Mouse (Mus musculus) heart, postnatal 0 days (tissue): Measurements from ENCODE around the gene Pafah1b1. TPM values are rescaled to one million over a fixed set of nuclear protein-coding genes. Genes with fewer than 3 reads are reported as not detected.

Source experiments
- ATAC-seq: fragments of 200-750 bp; cut with Nextera tagmentation; 2 replicates; pipeline ENCODE4 v1.8.0; 2017; ENCODE audit warnings: low read depth, moderate number of reproducible peaks, moderate library complexity; ENCODE audit not compliant: insufficient read depth
- DNase-seq: peaks from one replicate; pipeline ENCODE4 v3.0.0-alpha.2; 2016; ENCODE audit warnings: low spot score
- H3K27ac ChIP-seq: fragments of 300-500 bp; sonication (generic); 2 replicates; pipeline ENCODE4 v1.5.1; 2014; ENCODE audit warnings: low read depth, mild to moderate bottlenecking
- H3K27me3 ChIP-seq: fragments of 300-500 bp; sonication (generic); 2 replicates; pipeline ENCODE4 v1.6.1; 2014; ENCODE audit warnings: low read length, mixed read lengths; ENCODE audit not compliant: control insufficient read depth, insufficient read depth
- H3K36me3 ChIP-seq: fragments of 300-500 bp; sonication (generic); replicated peaks from 2 replicates; pipeline ENCODE4 v1.6.1; 2014; ENCODE audit warnings: low read length, mixed read lengths; ENCODE audit not compliant: control insufficient read depth, insufficient read depth
- H3K4me1 ChIP-seq: fragments of 300-500 bp; sonication (generic); 2 replicates; pipeline ENCODE4 v1.6.1; 2014; ENCODE audit warnings: antibody characterized with exemption; ENCODE audit not compliant: control insufficient read depth, insufficient read depth
- H3K4me2 ChIP-seq: fragments of 300-500 bp; sonication (generic); 2 replicates; pipeline ENCODE4 v1.6.1; 2014; ENCODE audit warnings: low read depth, mild to moderate bottlenecking, low read length, moderate library complexity
- H3K4me3 ChIP-seq: fragments of 300-500 bp; sonication (generic); 2 replicates; pipeline ENCODE4 v1.5.1; 2014; ENCODE audit warnings: low read depth, low read length
- H3K9ac ChIP-seq: fragments of 300-500 bp; sonication (generic); replicated peaks from 2 replicates; pipeline ENCODE4 v1.6.1; 2014; ENCODE audit warnings: low read depth, low read length, mixed read lengths
- H3K9me3 ChIP-seq: fragments of 300-500 bp; sonication (generic); replicated peaks from 2 replicates; pipeline ENCODE4 v1.6.1; 2016; ENCODE audit warnings: low read length; ENCODE audit not compliant: control insufficient read depth
- CTCF ChIP-seq: IDR thresholded peaks from 2 replicates; pipeline ENCODE4 v1.5.1; 2016; ENCODE audit warnings: antibody characterized with exemption, control low read depth, low read depth
- EP300 ChIP-seq: IDR thresholded peaks from 2 replicates; pipeline ENCODE4 v1.6.1; 2016; ENCODE audit warnings: antibody characterized with exemption, low read depth
- WGBS: fragments of 180-500 bp; shearing (Covaris S2); extraction: QIAGEN DNeasy Blood & Tissue Kit; methylation state at CpG from one replicate; pipeline ENCODE4 v1.1.7; 2014; 5-methylcytosine and 5-hydroxymethylcytosine counted together
- polyA plus RNA-seq: library from polyadenylated mRNA; unstranded; fragments of >200 nt; fragmentation: Nextera tagmentation; extraction: Ambion mirVana; gene quantifications from 2 replicates; pipeline ENCODE4 v1.2.1, GENCODE M21; 2015
- total RNA-seq: library from RNA; depleted of rRNA; stranded (reverse); fragments of >200 nt; gene quantifications from 2 replicates; pipeline ENCODE4 v1.2.3, GENCODE M21; 2014; ENCODE audit warnings: low replicate concordance

Gene Pafah1b1
- total and polyA plus RNA-seq, 2 experiments from 2014 or later, result 62.9 to 78.4 TPM

GRCm38 (mm10) chr11:74737861-74738260 is 13.4 kb upstream of the Pafah1b1 start:
- H3K4me3 ChIP-seq, result no peak overlapping the region
- no peak overlapping the region for H3K9ac ChIP-seq
- no peaks in the 10 kb centered on the region for H3K4me1 ChIP-seq
- DNase-seq (no peak), ATAC-seq (no peak)
- TF ChIP-seq CTCF, result no peak
- TF ChIP-seq EP300, result no peak
- no peak overlapping the region for H3K4me2 ChIP-seq
- H3K36me3 ChIP-seq, result no peaks in the 10 kb centered on the region
- H3K9me3 ChIP-seq, result no peaks in the 10 kb centered on the region
- WGBS, result 47% methylated on average over 3 of the region's 3 CpGs
- no peaks in the 10 kb centered on the region for H3K27me3 ChIP-seq
- no peak overlapping the region for H3K27ac ChIP-seq

GRCm38 (mm10) chr11:74734917-74735316 is 10.4 kb upstream of the Pafah1b1 start:
- no peak overlapping the region for H3K4me3 ChIP-seq
- H3K36me3 ChIP-seq, result no peaks in the 10 kb centered on the region
- no peak for TF ChIP-seq CTCF
- no peak for TF ChIP-seq EP300
- ATAC-seq (no peak), DNase-seq (no peak)
- H3K27me3 ChIP-seq, result no peaks in the 10 kb centered on the region
- no peak overlapping the region for H3K4me2 ChIP-seq
- no peaks in the 10 kb centered on the region for H3K4me1 ChIP-seq
- H3K27ac ChIP-seq, result no peak overlapping the region
- H3K9me3 ChIP-seq, result no peaks in the 10 kb centered on the region
- 27% methylated on average over 7 of the region's 7 CpGs for WGBS
- H3K9ac ChIP-seq, result no peak overlapping the region

DNA sequence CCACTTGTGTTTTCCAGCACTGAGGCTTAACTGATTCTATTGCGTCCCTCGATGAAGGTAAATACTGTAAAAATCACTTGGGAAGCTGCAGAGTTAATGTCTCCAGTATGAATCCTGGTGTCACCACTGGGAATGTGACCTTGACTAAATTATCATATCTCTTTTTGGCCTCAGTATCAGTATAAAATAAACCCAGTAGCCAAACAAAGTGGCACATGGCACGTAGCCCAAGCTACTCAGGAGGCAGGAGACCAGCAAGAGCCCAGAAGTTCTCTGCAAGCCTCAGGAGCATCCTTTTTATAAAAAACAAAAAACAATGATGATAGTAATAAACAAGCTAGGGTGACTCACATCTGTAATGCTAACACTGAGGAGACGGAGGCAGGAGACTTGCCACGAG is 711 bp upstream of the Pafah1b1 start:
- no peaks in the 10 kb centered on the region for H3K27me3 ChIP-seq
- H3K27ac ChIP-seq, result peak overlapping the region; percentile 99
- DNase-seq (peak; percentile 36), ATAC-seq (no peak)
- H3K4me3 ChIP-seq, result peak overlapping the region; percentile 98
- H3K9me3 ChIP-seq, result no peaks in the 10 kb centered on the region
- peaks cover 19% of the 10 kb centered on the region for H3K4me1 ChIP-seq
- peak overlapping the region; percentile 80 for H3K4me2 ChIP-seq
- H3K9ac ChIP-seq, result peak overlapping the region; percentile 96; the same call in 1 of the 2 replicates
- TF ChIP-seq CTCF, result no peak
- no peak for TF ChIP-seq EP300
- 33% methylated on average over 5 of the region's 5 CpGs for whole genome bisulfite sequencing
- H3K36me3 ChIP-seq, result no peaks in the 10 kb centered on the region

DNA sequence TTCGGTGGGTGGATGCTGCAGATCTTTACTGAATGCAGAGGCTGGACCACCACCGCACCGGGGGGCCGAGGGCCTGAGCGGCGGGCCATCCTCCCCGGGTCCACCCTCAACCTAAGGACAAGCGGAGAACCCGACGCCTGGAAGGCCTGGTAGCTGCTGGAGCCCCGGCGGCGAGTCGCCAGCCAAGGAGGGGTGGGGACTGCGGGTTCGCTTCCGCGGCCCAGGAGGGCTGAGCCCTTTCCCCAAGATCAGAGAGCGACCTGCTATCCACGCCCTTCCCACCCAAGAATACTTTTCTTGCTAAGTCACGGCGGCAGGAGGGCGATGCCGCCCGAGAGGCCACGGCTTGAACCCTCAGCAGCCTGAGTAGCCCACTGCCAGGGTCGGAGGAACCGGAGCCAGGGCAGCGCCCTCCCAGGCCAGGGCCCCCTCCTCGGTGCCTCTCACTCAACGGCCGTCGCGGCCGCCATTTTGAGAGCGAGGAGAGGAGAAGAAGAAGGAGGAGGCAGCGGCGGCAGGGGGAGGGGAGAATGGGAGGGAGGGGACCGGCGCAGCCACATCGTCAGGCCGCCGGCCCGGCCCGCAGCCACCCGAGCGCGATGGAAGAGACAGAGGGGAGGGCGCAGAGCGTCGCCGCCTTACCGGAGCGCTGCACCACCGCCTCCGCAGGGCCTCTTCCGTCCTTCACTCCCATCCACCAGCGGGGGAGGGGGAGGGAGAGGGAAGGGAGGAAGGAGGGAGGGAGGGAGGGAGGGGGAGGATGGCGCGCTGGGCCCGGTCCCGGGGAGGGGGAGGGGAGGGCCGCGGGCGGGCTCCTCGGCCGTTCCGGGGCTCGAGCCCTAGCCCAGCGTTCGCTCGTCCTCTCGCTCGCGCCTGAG is 874 bp downstream of the Pafah1b1 start:
- peak; percentile 80 for ATAC-seq
- TF ChIP-seq EP300 (no peak), CTCF (no peak)
- Histone ChIP-seq H3K36me3 (no peaks in the 10 kb centered on the region), H3K9ac (peak overlapping the region; percentile 96), H3K4me3 (peak overlapping the region; percentile 98), H3K4me1 (peaks cover 20% of the 10 kb centered on the region), H3K27me3 (no peaks in the 10 kb centered on the region), H3K4me2 (peak overlapping the region; percentile 80), H3K9me3 (no peaks in the 10 kb centered on the region), H3K27ac (peak overlapping the region; percentile 99)
- DNase-seq, result peak; percentile 79
- WGBS, result under 1% methylated on average over 32 of the region's 75 CpGs

GRCm38 (mm10) chr11:74721971-74722370 is 2.5 kb downstream of the Pafah1b1 start:
- H3K4me3 ChIP-seq, result peak overlapping the region; percentile 98
- H3K4me1 ChIP-seq, result peaks cover 21% of the 10 kb centered on the region
- no peaks in the 10 kb centered on the region for H3K27me3 ChIP-seq
- no peaks in the 10 kb centered on the region for H3K9me3 ChIP-seq
- 24% methylated on average over 3 of the region's 3 CpGs for WGBS
- H3K27ac ChIP-seq, result no peak overlapping the region
- peak overlapping the region; percentile 96 for H3K9ac ChIP-seq
- ATAC-seq (no peak), DNase-seq (no peak)
- no peaks in the 10 kb centered on the region for H3K36me3 ChIP-seq
- H3K4me2 ChIP-seq, result peak overlapping the region; percentile 80
- TF ChIP-seq EP300 (no peak), CTCF (no peak)
